Mouse (Mus musculus) 3134 (cell line): ENCODE results near the gene Ebp.

Experiments
- DNase-seq: peaks from one replicate; pipeline ENCODE4 v3.0.0-alpha.2; 2011; ENCODE audit warnings: low spot score; ENCODE audit not compliant: insufficient read length; ENCODE audit errors: extremely low read depth

Gene Ebp

GRCm38 (mm10) chrX:8192126-8192639, 1.1 kb downstream of the Ebp start:
- DNase-seq: peak; percentile 9

GRCm38 (mm10) chrX:8182871-8183540, 10.3 kb downstream of the Ebp start:
- DNase-seq: no peak

- DNase-seq: no peak
Observed at GRCm38 (mm10) chrX:8179646-8180045, 13.7 kb downstream of the Ebp start.

GRCm38 (mm10) chrX:8178871-8179270, 14.4 kb downstream of the Ebp start:
- DNase-seq: no peak

- DNase-seq: peak; percentile 89
Observed at GRCm38 (mm10) chrX:8175504-8176385, 17.6 kb downstream of the Ebp start, which contains the start of gene Tbc1d25. Tbc1d25 (minus strand) TSS chrX:8176181.

GRCm38 (mm10) chrX:8175169-8175503, 18.2 kb downstream of the Ebp start:
- no peak for DNase-seq

- DNase-seq: no peak
Observed at GRCm38 (mm10) chrX:8167716-8168647, 25.3 kb downstream of the Ebp start.

- DNase-seq: no peak
Observed at GRCm38 (mm10) chrX:8164471-8164870, 28.8 kb downstream of the Ebp start.

- DNase-seq: no peak
Observed at GRCm38 (mm10) chrX:8163076-8163475, 30.2 kb downstream of the Ebp start.

GRCm38 (mm10) chrX:8145153-8145991, 47.9 kb downstream of the Ebp start, which contains the start of gene Rbm3:
Rbm3 (minus strand) TSS chrX:8145880.
- peak; percentile 86 for DNase-seq

GRCm38 (mm10) chrX:8143750-8144149, 49.6 kb downstream of the Ebp start:
- no peak for DNase-seq

GRCm38 (mm10) chrX:8142948-8143347, 50.4 kb downstream of the Ebp start:
- DNase-seq: no peak

- DNase-seq: no peak
Observed at GRCm38 (mm10) chrX:8141058-8141457, 52.3 kb downstream of the Ebp start.

GRCm38 (mm10) chrX:8140446-8140845, 52.9 kb downstream of the Ebp start:
- DNase-seq: no peak

GRCm38 (mm10) chrX:8139480-8139879, 53.8 kb downstream of the Ebp start:
- DNase-seq: no peak

GRCm38 (mm10) chrX:8135886-8136285, 57.4 kb downstream of the Ebp start:
- no peak for DNase-seq
